Mouse (Mus musculus) myocyte (in vitro differentiated cells): ENCODE results near the gene Ksr2.

Experiments used
- E2F4 ChIP-seq: IDR thresholded peaks from one replicate; pipeline ENCODE4 v1.6.1; 2011; ENCODE audit warnings: mild to moderate bottlenecking, control low read depth, moderate library complexity; ENCODE audit not compliant: insufficient read depth
- MAX ChIP-seq: IDR thresholded peaks from one replicate; pipeline ENCODE4 v1.6.1; 2011; ENCODE audit warnings: low read depth, mild to moderate bottlenecking, control low read depth
- POLR2A ChIP-seq: IDR thresholded peaks from one replicate; pipeline ENCODE4 v1.6.1; 2011; ENCODE audit warnings: low read depth, mild to moderate bottlenecking, control low read depth, moderate library complexity; ENCODE audit not compliant: insufficient read length
- POLR2AphosphoS2 ChIP-seq: IDR thresholded peaks from one replicate; pipeline ENCODE4 v1.6.1; 2011; ENCODE audit warnings: low read depth, control low read depth; ENCODE audit not compliant: insufficient read length
- USF1 ChIP-seq: IDR thresholded peaks from one replicate; pipeline ENCODE4 v1.6.1; 2011; ENCODE audit warnings: low read depth, mild to moderate bottlenecking, control low read depth, moderate library complexity

GRCm38 (mm10) chr5:117667314-117667713, 253.5 kb downstream of the Ksr2 start:
- TF ChIP-seq POLR2A = no peak
- no peak for TF ChIP-seq POLR2AphosphoS2
- TF ChIP-seq MAX = no peak
- no peak for TF ChIP-seq E2F4
- TF ChIP-seq USF1 = no peak
